Comparison of ENCODE assay signal across 15 mouse cellular contexts in genomic region chr3:3308461-3308860, GRCm38 (mm10).
DNase-seq lines count a peak whose midpoint lies in the region; ATAC-seq and TF ChIP-seq lines count a peak whose summit lies in the region.
"Had no signal": no experiment of that assay in that cellular context is flagged by ENCODE, and none has a peak within 500 bp of the region (broad histone marks: within the 10 kb centered on the region; RNA-seq: fewer than 3 reads in every experiment).

No protein-coding gene starts in this region.

- no peaks in the 10 kb centered on the region for H3K36me3 ChIP-seq in heart, embryonic 15.5 days
- H3K36me3 ChIP-seq in ES-Bruce4 (ENCODE audit: control insufficient read depth, insufficient read depth, low read length, poor library complexity, severe bottlenecking), result no peaks in the 10 kb centered on the region
- H3K36me3 ChIP-seq in embryonic facial prominence, embryonic 10.5 days (replicated peaks), result no peaks in the 10 kb centered on the region
- H3K36me3 ChIP-seq in midbrain, embryonic 11.5 days (ENCODE audit: control insufficient read depth, insufficient read depth, low read length), result no peaks in the 10 kb centered on the region

- TF ChIP-seq POLR2A in ES-Bruce4 (IDR thresholded peaks at IDR 0.05; ENCODE audit: insufficient read depth, low read length), result no peak

- ATAC-seq in heart, embryonic 15.5 days (replicated peaks; ENCODE audit: insufficient number of reproducible peaks, insufficient read depth, low FRiP score, low read depth), result no peak
- 0 out of 2 replicates have a peak, but pooled peaks have one; percentile 11 for ATAC-seq in midbrain, embryonic 11.5 days (ENCODE audit: low FRiP score)

- TF ChIP-seq CTCF in ES-Bruce4 (IDR thresholded peaks at IDR 0.05; ENCODE audit: low read depth, low read length), result peak; percentile 29

- WGBS in heart, embryonic 15.5 days, result 48% methylated on average over 14 of the region's 14 CpGs
- WGBS in embryonic facial prominence, embryonic 10.5 days, result 64% methylated on average over 14 of the region's 14 CpGs
- 55% methylated on average over 14 of the region's 14 CpGs for WGBS in midbrain, embryonic 11.5 days

- H3K9me3 ChIP-seq in heart, embryonic 15.5 days (replicated peaks), result no peaks in the 10 kb centered on the region
- no peaks in the 10 kb centered on the region; the same call in 1 of the 2 replicates for H3K9me3 ChIP-seq in ES-Bruce4 (replicated peaks; ENCODE audit: control insufficient read depth, insufficient read depth, low read length, poor library complexity, severe bottlenecking)
- peaks cover 37% of the 10 kb centered on the region for H3K9me3 ChIP-seq in embryonic facial prominence, embryonic 10.5 days
- H3K9me3 ChIP-seq in midbrain, embryonic 11.5 days (ENCODE audit: control insufficient read depth, low read length), result peaks cover 6% of the 10 kb centered on the region; the same call in 1 of the 2 replicates

- H3K4me2 ChIP-seq in heart, embryonic 15.5 days, result peak overlapping the region; percentile 8; the same call in 1 of the 2 replicates
- no peak overlapping the region for H3K4me2 ChIP-seq in midbrain, embryonic 11.5 days

- H3K4me1 ChIP-seq in heart, embryonic 15.5 days (replicated peaks), result no peaks in the 10 kb centered on the region
- H3K4me1 ChIP-seq in ES-Bruce4 (ENCODE audit: control insufficient read depth, insufficient read depth, low read length), result no peaks in the 10 kb centered on the region
- no peaks in the 10 kb centered on the region for H3K4me1 ChIP-seq in embryonic facial prominence, embryonic 10.5 days
- no peaks in the 10 kb centered on the region for H3K4me1 ChIP-seq in midbrain, embryonic 11.5 days (ENCODE audit: control insufficient read depth, insufficient read depth, low read length)

- TF ChIP-seq EP300 in ES-Bruce4 (IDR thresholded peaks at IDR 0.05; ENCODE audit: insufficient read depth, low read depth, low read length), result no peak

- no peak for DNase-seq in heart, adult 18-20 months
- peak; percentile 15 for DNase-seq in embryonic facial prominence, embryonic 10.5 days (ENCODE audit: low spot score)
- DNase-seq in midbrain, embryonic 11.5 days (ENCODE audit: low spot score, missing footprints), result peak; percentile 85
- no peak for DNase-seq in spleen, postnatal 4 days (ENCODE audit: low spot score in 2 of 2)
- DNase-seq in right cerebral cortex, postnatal 36 days (ENCODE audit: low spot score in 2 of 2), result no peak
- DNase-seq in cerebellum, adult 9-10 months, result no peak
- DNase-seq: adrenal gland, postnatal 25 days; cerebellum, postnatal 14 days; kidney, adult 18-20 months; lung, adult 18-20 months; right cerebral cortex, postnatal 14 days had no signal

- no peaks in the 10 kb centered on the region for H3K27me3 ChIP-seq in heart, embryonic 15.5 days
- H3K27me3 ChIP-seq in ES-Bruce4 (ENCODE audit: control insufficient read depth, insufficient read depth, low read length, poor library complexity, severe bottlenecking), result no peaks in the 10 kb centered on the region
- H3K27me3 ChIP-seq in embryonic facial prominence, embryonic 10.5 days (replicated peaks; ENCODE audit: low read depth, poor library complexity, severe bottlenecking), result no peaks in the 10 kb centered on the region
- H3K27me3 ChIP-seq in midbrain, embryonic 11.5 days (ENCODE audit: control insufficient read depth, insufficient read depth, low read length), result no peaks in the 10 kb centered on the region

- no peak overlapping the region for H3K4me3 ChIP-seq in heart, embryonic 15.5 days
- H3K4me3 ChIP-seq in ES-Bruce4 (ENCODE audit: low read depth, low read length), result peak overlapping the region; percentile 60
- no peak overlapping the region for H3K4me3 ChIP-seq in embryonic facial prominence, embryonic 10.5 days
- no peak overlapping the region for H3K4me3 ChIP-seq in midbrain, embryonic 11.5 days (ENCODE audit: low read depth, low read length)
- H3K4me3 ChIP-seq: myocyte had no signal

- no peak overlapping the region for H3K9ac ChIP-seq in heart, embryonic 15.5 days
- no peak overlapping the region for H3K9ac ChIP-seq in ES-Bruce4 (ENCODE audit: low read depth, poor library complexity, severe bottlenecking)
- no peak overlapping the region for H3K9ac ChIP-seq in midbrain, embryonic 11.5 days (ENCODE audit: low read length)

- H3K27ac ChIP-seq in heart, embryonic 15.5 days, result no peak overlapping the region
- no peak overlapping the region for H3K27ac ChIP-seq in ES-Bruce4 (ENCODE audit: insufficient read depth, low read length)
- no peak overlapping the region for H3K27ac ChIP-seq in embryonic facial prominence, embryonic 10.5 days (replicated peaks)
- H3K27ac ChIP-seq in midbrain, embryonic 11.5 days (ENCODE audit: low read depth, low read length), result no peak overlapping the region
- H3K27ac ChIP-seq: stomach, postnatal 0 days had no signal

Comparison
In these comparisons a context has a peak if more than half of its experiments do, and no peak if none do; other contexts are left out.
1. DNase-seq: peak in embryonic facial prominence, embryonic 10.5 days (single experiment) and midbrain, embryonic 11.5 days (single experiment); none in heart, adult 18-20 months (0 of 2), spleen, postnatal 4 days (0 of 2), right cerebral cortex, postnatal 36 days (0 of 2) and cerebellum, adult 9-10 months (single experiment).